Mouse (Mus musculus) retina, adult 2 months (tissue): Measurements from ENCODE around the gene Htr1f.
"Not testable (repeated sequence)": the region's sequence is repeated elsewhere in the genome, so short reads cannot be mapped to it uniquely, and the experiment has no call there.

Source experiments
- DNase-seq: peaks from one replicate; pipeline ENCODE4 v3.0.0-alpha.2; 2012; ENCODE audit warnings: low read depth, low spot score

Htr1f gene

DNA sequence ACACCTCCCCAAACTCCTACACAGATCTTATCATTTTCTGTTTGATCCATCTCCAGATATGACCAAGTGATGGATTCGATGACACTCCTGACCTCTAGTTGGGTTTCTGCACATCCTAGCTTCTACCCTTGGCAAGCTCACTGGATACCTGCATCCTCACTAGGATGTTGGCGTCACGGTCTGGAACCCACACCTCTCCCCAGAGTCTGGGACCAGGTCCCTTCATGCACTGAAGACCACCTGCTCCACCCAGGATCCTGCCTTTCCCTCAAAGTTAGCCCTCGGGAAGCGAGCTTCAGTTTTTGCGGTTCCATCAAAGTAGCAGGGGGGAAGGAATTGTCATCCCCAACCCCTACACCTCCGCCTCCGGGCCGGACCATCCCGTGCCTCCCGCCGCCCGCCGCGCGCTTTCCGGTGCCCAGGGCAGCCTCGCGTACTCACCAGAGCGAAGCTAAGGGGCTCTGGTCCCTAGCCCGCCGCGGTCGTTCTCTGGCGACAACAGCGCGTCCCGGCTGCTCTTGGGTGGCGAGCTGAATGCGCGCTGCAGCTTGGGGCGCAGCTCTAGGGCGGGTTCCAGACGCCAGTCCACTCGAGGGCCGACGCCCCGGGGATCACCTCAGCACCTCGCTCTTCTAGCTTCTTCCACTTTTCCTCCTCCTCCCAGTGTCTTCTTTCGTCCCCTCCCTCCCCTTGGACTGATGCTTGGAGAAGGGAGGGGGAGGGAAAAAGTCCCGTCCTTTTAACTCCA is at the start of gene Htr1f:
Gene Htr1f, minus strand, starts transcription at position 671 of the 748 bp plus-strand sequence.
- no peak for DNase-seq

GRCm38 (mm10) chr16:65139771-65140170 is 34.1 kb upstream of the Htr1f start:
- no peak for DNase-seq

DNA sequence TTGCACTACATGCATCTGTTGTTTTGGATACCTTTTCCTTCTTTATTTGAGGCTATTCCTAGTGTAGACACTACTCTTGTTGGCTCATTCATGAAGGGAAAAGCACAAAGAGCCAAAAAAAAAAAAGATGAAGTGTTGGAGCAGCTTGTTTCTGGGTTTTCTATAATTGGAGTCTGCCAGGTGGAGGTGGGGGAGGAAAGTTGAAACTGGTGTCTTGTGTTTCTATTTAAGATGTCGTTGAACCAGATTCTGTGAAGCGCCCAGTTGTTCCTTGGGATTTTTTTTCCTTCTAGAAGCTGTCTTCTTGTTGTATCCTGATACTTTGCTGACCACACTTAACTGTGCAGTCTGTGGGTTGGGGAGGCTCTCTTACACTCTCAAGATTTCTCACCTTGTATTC is 23.7 kb upstream of the Htr1f start:
- DNase-seq, result no peak

- DNase-seq, result no peak
Measured at GRCm38 (mm10) chr16:65127846-65128245, 22.2 kb upstream of the Htr1f start.

GRCm38 (mm10) chr16:65112221-65112620 is 6.6 kb upstream of the Htr1f start:
- no peak for DNase-seq

GRCm38 (mm10) chr16:65093552-65093951 is 12.1 kb downstream of the Htr1f start:
- no peak for DNase-seq

GRCm38 (mm10) chr16:65083475-65083874 is 22.2 kb downstream of the Htr1f start:
- no peak for DNase-seq

DNA sequence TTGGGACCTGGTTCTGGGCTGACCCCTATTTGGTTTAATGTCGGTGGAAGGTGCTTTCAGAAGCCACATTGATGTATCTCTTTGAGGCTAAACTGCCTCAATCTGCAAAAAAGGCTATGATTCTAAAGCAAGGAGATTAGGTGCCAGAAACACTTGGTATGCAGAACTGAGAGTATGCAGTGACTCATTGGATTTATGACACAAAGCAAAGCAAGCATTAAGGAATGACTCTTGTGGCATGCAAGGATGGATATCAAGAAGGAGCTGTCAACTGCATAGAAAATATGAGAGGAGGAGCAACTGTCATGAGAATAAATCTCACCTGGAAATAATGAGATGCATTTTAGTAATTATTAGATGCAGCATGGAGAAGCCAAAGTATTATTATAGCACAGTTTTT is 35.8 kb downstream of the Htr1f start:
- no peak for DNase-seq

GRCm38 (mm10) chr16:65066264-65066663 is 39.4 kb downstream of the Htr1f start:
- DNase-seq, result no peak

DNA sequence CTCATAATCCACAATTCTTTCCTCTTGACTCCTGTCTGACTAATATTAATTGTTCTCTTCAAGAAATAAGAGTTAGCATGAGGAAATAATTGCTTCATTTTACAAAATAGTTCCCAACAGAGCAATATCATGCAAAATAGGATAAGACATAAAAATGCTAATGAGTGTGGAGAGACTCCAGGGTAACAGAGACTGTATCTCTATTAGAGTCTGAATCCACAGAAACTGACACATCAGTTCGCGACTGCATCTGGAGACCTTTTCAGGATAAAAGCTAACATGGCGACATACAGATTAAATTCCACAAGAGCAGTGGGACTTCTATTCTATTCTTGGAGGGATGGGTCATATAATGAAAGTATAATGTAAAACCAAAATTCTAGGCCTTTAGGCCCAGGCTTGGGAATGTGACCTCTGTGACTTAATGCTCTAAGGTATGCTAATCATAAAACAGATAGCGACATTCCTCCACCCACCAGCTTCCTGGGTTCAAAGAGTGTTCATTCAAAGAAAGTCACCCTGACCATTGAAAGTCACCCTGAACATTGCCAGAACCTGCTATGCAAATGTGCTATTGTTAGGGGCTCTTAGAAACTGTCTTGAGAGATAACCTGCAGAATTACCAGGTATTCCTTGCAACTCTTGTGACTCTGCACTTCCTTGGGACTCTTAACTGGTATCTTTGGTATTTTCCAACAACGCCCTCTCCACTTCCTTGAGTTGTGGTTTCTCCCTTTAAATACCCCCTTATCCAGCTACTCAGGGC is 67.8 kb downstream of the Htr1f start:
- DNase-seq, result not testable (repeated sequence)

DNA sequence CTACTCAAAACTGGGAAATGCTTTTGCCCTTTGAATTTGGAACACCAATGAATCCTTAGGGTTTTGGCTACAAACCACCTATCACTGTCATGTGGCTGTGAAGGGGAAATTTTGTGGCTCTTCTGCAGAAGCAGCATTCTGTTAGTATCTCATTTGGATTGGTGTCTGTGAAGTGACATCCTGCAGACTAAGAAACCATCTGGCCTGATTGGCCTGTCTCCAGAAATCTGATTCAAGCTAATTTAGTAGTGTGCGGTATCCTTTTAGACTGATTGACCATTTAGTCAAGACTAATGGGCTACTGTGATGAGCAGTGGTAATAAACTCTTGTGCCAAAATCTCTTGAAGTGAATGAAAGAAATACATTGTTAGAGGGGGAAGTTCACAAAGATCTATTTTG is 76.0 kb downstream of the Htr1f start:
- peak; percentile 2 for DNase-seq

GRCm38 (mm10) chr16:65022364-65022763 is 83.3 kb downstream of the Htr1f start:
- DNase-seq, result no peak

DNA sequence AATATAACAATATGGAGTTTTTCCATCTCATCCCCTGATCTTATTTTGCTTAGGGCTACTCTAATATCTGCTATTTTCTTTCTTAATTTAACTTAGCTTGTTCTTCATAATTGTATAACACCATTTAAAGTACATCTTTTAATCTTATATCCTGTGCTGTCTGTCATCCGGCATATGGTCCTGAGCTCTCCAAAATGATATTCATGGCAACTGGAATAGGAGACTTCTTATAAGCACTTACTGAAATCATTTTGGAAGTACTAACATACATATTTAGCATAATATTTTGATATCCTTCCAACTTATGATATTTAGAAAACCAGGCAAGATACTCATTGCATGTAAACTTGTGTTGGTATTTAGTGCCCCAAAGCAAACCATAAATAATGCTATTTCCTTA is 86.9 kb downstream of the Htr1f start:
- DNase-seq, result no peak

- no peak for DNase-seq
Measured at GRCm38 (mm10) chr16:65018134-65018533, 87.5 kb downstream of the Htr1f start.

DNA sequence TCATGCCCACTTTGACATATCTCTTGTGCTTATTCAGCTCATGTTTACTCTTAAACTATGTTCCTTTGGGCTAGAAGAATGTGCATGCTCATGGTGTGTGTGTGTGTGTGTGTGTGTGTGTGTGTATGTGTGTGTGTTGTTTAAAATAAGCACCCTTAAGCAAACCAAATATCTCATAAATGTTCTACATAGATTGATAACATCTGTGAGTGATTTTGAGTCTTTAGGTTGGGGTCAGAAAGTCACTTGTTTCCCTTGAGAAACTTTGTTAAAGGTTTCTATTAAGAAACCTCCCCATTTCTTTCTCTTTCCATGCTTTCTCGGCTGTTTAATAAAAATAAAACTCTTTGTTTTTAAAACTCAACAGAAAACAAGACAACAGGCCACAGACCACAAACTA is 88.1 kb downstream of the Htr1f start:
- no peak for DNase-seq

GRCm38 (mm10) chr16:65015241-65015640 is 90.4 kb downstream of the Htr1f start:
- DNase-seq, result no peak

DNA sequence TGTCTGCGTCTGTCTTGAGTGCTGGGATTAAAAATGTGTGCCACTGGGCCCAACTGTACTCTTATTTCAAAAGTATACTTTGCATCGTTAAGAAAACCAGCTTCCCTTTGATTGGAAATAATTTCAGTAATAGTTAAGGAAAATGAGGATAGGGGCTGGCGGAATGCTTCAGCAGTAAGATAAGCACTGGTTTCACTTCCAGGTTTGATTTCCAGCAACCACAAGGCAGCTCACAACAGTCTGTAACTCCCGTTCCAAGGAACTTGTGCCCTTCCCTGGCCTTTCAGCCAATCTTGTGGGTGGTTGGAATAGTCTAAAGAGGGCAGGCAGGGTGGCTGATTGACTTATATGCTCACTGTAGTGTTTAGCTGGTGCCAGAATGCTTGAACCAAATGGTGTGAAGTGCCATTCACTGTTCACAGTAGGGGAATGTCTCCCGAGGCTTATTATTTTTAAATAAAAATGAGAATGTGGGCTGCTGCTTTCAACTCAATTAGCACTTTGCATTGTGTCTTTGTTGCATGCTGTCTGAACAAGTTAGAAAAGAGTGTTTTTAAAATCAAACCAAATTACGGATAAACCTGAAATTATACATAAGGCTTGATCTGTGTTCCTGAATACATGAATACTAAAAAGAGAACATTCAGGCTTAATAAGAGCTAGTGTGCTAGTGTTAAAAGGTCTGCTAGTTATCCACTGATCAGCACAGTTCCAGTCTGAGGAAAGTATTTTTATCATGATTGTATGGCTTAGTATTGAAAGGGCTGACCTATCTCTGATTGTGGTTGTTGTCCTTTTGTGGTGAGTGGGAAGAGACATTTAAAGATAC is 103.4 kb downstream of the Htr1f start:
- DNase-seq, result no peak

DNA sequence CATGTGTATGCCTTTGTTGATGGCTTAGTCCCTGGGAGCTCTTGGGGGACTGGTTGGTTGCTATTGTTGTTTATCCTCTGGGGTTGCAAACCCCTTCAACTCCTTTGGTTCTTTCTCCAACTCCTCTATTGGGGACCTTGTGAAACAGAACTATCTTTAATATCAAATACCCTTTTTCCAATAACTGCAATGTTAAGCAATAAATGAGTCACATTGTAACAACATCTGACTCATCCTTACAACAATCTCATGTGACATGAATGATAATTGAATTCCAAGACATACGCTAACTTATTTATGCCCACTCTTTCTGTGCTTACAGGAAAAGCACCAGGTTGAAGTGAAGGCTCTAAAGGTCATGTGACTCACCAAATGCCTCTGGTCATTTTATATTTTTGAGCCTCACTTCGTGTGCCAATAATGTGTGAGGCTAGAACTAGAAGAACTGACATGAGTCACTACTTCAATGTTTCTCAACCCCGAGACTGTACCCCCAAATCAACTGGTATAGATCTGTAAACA is 116.3 kb downstream of the Htr1f start:
- no peak for DNase-seq

DNA sequence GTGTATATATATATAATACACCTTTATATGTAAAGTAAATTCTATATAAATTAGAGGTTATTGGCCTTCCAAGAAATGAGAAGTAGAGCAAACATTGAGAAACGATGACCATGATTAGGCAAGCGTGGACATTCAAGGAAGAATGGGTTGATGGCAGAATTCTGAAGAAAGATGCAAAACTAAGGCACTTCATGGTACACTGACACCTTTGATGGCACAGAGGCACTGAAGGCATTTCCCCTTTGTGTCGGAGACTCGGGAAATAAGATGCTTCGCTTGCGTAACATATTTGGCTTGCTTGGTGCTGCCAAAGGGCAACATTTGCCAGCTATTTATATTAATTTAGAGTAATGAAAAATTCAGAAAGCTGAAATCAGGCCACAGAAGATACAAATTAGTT is 118.1 kb downstream of the Htr1f start:
- DNase-seq, result no peak

- DNase-seq, result no peak
Measured at GRCm38 (mm10) chr16:64987049-64987448, 118.6 kb downstream of the Htr1f start.

DNA sequence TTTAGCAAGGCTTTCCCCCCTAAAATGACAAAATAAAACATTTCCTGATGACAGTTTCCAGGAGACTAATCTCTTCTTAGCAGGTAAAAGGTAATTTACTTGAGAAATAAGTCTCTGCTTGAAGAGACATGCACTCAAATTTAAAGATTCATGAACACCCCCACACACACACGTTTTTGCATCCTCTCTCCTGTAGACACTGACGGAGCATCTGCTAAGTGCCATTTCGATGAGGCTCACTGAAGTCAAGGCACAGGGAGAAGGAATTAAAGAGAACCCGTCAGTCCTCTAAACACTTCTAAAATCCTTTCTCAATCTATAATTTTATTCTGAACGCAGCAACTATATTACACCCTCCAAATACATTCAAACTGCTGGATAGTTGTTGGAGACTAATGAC is 131.0 kb downstream of the Htr1f start:
- DNase-seq, result no peak
